Mouse (Mus musculus): ENCODE results near the gene Gapdhs.

DNA sequence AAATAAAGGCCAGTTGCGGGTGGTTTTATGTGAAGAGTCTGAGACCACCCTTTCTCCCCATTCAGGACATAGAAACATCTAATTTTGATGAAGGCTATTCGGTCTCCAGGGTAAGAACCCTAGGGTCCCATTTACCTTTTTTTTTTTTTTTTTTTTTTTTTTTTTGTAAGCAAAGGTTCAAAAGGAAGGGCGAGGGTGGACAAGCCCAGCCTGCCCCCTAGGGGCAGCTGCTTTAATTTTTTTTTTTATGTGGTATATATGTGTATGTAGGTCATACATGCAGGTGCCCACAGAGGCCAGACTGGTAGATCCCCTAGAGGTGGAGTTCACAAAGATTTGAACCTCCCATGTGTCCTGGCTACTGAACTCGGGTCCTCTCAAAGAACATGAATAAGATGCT, 22.9 kb upstream of the Gapdhs start:
- no peak for TF ChIP-seq CTCF (IDR thresholded peaks at IDR 0.05; ENCODE audit: low read depth)
- no peak for TF ChIP-seq EP300 (IDR thresholded peaks at IDR 0.05; ENCODE audit: low read depth)
